Mouse (Mus musculus): ENCODE data around the gene Carhsp1. TPM values are rescaled to one million over a fixed set of nuclear protein-coding genes. Genes with fewer than 3 reads are reported as not detected.

Gene Carhsp1
- polyA plus RNA-seq, 1 experiment, result 110 TPM

DNA sequence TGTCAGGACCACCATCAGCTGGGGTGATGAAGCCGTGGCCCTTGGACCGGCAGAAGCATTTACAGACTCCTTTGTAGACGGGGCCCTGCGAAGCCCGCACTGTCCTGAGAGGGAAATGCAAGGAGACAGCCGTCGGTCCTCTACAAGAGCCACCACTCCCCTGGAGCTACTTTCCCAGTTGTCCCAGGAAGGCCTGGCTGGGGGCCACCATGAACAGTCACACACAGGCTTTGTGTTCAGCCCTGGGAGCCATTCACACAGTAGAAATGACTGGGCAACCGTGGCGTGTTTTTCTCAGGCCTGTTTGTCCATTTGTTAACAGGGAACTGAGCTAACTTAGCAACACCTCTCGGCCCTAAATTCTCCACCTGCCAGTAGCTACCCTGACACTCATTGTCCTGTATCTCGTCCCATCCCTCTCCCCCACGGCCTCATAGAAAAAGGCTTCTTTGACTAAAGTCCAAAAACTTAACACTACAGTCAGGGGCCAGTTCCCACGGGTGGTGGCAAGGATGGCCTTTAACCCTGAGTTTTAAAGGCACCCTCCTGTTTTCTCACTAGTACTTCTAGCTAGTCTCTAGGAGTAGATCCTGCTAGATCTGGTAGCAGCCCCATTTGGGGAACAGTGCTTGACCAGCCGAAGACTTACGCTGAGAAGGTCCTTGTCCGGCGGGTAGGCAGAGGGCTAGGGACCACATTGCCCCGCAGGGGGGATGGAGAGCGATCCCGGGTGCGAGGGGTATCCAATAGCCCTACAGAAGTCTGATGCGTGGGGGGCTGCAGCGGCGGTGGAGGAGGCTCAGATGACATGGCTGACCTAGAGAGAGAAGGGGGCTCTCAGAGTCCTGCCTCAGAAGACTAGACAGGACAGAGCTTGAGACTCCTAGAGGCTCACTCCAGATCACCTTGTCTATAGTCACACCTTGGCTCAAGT lies 8.1 kb downstream of the Carhsp1 start:
- Histone ChIP-seq H3K79me2 (ENCODE audit: control insufficient read depth, insufficient read depth) (peaks cover 54% of the 10 kb centered on the region), H3K27me3 (ENCODE audit: control insufficient read depth, insufficient read depth, insufficient read length) (no peaks in the 10 kb centered on the region), H3K4me2 (ENCODE audit: low read depth) (no peak overlapping the region), H3K4me3 (no peak overlapping the region), H3K36me3 (ENCODE audit: control insufficient read depth, insufficient read depth) (peaks cover 16% of the 10 kb centered on the region), H3ac (ENCODE audit: control insufficient read depth, insufficient read length) (no peak overlapping the region)
- TF ChIP-seq MYOG (IDR thresholded peaks at IDR 0.05; ENCODE audit: control insufficient read depth in 1 of 3, insufficient read depth in 1 of 3, insufficient read length in 2 of 3, low read depth in 2 of 3), result no peak
- TF ChIP-seq TCF12 (IDR thresholded peaks at IDR 0.05; ENCODE audit: insufficient read depth, poor library complexity, severe bottlenecking), result no peak
- TF ChIP-seq POLR2AphosphoS2 (IDR thresholded peaks at IDR 0.05; ENCODE audit: insufficient read length, low read depth), result no peak
- TF ChIP-seq E2F4 (IDR thresholded peaks at IDR 0.05; ENCODE audit: insufficient read depth), result no peak
- no peak for TF ChIP-seq TCF3 (IDR thresholded peaks at IDR 0.05; ENCODE audit: insufficient read length, low read depth)
- TF ChIP-seq MAX (IDR thresholded peaks at IDR 0.05; ENCODE audit: low read depth), result no peak
- no peak for TF ChIP-seq CEBPB (IDR thresholded peaks at IDR 0.05; ENCODE audit: insufficient read depth, poor library complexity, severe bottlenecking)
- no peak for TF ChIP-seq USF1 (IDR thresholded peaks at IDR 0.05; ENCODE audit: low read depth)
- no peak for TF ChIP-seq SRF (IDR thresholded peaks at IDR 0.05; ENCODE audit: control insufficient read depth, insufficient read length, low read depth)
- TF ChIP-seq REST (IDR thresholded peaks at IDR 0.05; ENCODE audit: insufficient read depth, insufficient read length), result no peak
- TF ChIP-seq MYOD1 (IDR thresholded peaks at IDR 0.05; ENCODE audit: control insufficient read depth in 1 of 3, insufficient read length in 2 of 3, low read depth in 2 of 3), result no peak
- TF ChIP-seq POLR2A (IDR thresholded peaks at IDR 0.05; ENCODE audit: insufficient read length, low read depth), result no peak

DNA sequence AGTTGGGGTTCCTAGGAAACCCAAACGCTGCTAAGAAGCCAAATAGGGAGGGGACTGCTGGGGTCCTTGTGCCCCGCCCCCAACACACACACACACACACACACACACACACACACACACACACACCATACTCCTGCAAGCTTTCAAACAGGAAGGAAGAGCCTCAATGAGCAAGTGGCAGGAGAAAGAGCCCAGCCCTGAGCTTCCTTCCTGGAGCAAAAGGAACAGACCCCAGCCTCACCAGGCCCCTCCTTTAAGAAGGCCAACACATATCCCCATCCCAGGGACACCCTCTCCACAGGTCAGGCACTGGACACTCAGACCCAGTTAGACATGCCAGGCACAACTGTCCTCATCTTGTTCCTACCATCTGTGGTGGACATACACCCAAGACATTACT lies 8.9 kb downstream of the Carhsp1 start:
- no peak overlapping the region for H3ac ChIP-seq (ENCODE audit: control insufficient read depth, insufficient read length)
- TF ChIP-seq USF1 (IDR thresholded peaks at IDR 0.05; ENCODE audit: low read depth) (no peak), SRF (IDR thresholded peaks at IDR 0.05; ENCODE audit: control insufficient read depth, insufficient read length, low read depth) (no peak), TCF12 (IDR thresholded peaks at IDR 0.05; ENCODE audit: insufficient read depth, poor library complexity, severe bottlenecking) (no peak), MAX (IDR thresholded peaks at IDR 0.05; ENCODE audit: low read depth) (no peak), E2F4 (IDR thresholded peaks at IDR 0.05; ENCODE audit: insufficient read depth) (no peak), REST (IDR thresholded peaks at IDR 0.05; ENCODE audit: insufficient read depth, insufficient read length) (no peak), CEBPB (IDR thresholded peaks at IDR 0.05; ENCODE audit: insufficient read depth, poor library complexity, severe bottlenecking) (no peak), POLR2AphosphoS2 (IDR thresholded peaks at IDR 0.05; ENCODE audit: insufficient read length, low read depth) (no peak), MYOG (IDR thresholded peaks at IDR 0.05; ENCODE audit: control insufficient read depth in 1 of 3, insufficient read depth in 1 of 3, insufficient read length in 2 of 3, low read depth in 2 of 3) (no peak), POLR2A (IDR thresholded peaks at IDR 0.05; ENCODE audit: insufficient read length, low read depth) (no peak), MYOD1 (IDR thresholded peaks at IDR 0.05; ENCODE audit: control insufficient read depth in 1 of 3, insufficient read length in 2 of 3, low read depth in 2 of 3) (no peak)
- H3K4me2 ChIP-seq (ENCODE audit: low read depth), result no peak overlapping the region
- H3K27me3 ChIP-seq (ENCODE audit: control insufficient read depth, insufficient read depth, insufficient read length), result no peaks in the 10 kb centered on the region
- peaks cover 23% of the 10 kb centered on the region for H3K36me3 ChIP-seq (ENCODE audit: control insufficient read depth, insufficient read depth)
- peaks cover 45% of the 10 kb centered on the region for H3K79me2 ChIP-seq (ENCODE audit: control insufficient read depth, insufficient read depth)
- no peak overlapping the region for H3K4me3 ChIP-seq

DNA sequence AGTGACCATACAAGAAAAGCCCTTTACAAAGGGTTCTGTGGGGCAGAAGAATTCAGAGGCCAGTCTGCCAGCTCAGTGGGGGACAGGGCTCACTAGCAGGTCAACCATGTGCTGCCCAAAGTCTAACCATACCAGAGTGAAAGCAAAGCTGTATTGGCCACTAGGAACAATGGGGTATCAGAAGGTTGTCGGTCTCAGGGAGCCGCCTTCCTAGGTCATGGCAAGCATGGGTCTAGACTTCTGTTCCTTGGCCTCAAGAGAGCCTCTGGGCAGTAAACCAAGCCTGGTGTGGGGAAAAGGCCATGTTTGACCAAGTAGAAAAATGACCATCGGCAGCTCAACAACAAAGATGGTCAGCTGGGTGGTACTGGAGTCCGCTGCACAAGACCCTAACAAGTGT lies 13.2 kb downstream of the Carhsp1 start:
- Histone ChIP-seq H3K36me3 (ENCODE audit: control insufficient read depth, insufficient read depth) (peaks cover 23% of the 10 kb centered on the region), H3K4me2 (ENCODE audit: low read depth) (no peak overlapping the region), H3K27me3 (ENCODE audit: control insufficient read depth, insufficient read depth, insufficient read length) (no peaks in the 10 kb centered on the region), H3K79me2 (ENCODE audit: control insufficient read depth, insufficient read depth) (peaks cover 3% of the 10 kb centered on the region), H3ac (ENCODE audit: control insufficient read depth, insufficient read length) (no peak overlapping the region), H3K4me3 (no peak overlapping the region)
- no peak for TF ChIP-seq SRF (IDR thresholded peaks at IDR 0.05; ENCODE audit: control insufficient read depth, insufficient read length, low read depth)
- peak; percentile 74 for TF ChIP-seq POLR2AphosphoS2 (IDR thresholded peaks at IDR 0.05; ENCODE audit: insufficient read length, low read depth)

DNA sequence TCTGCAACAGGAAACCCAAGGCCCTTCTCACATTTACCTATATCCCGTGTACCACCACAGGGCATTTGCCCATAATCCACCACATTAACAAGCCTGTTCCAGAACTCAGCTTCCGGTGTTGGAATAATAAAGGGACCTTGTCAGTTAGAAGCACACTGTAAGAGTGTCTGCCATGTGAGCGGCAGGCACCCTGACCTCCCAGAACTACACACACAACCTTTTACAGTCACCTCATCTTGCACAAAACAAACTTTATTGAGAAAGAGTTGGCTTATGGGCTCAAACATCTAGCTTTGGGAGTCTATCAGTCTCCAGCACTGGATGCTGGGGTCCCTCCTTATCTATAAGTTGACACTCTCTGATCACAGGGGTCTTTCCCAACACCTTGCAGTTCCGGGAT lies 13.6 kb downstream of the Carhsp1 start:
- Histone ChIP-seq H3K79me2 (ENCODE audit: control insufficient read depth, insufficient read depth) (no peaks in the 10 kb centered on the region), H3K36me3 (ENCODE audit: control insufficient read depth, insufficient read depth) (peaks cover 23% of the 10 kb centered on the region)

DNA sequence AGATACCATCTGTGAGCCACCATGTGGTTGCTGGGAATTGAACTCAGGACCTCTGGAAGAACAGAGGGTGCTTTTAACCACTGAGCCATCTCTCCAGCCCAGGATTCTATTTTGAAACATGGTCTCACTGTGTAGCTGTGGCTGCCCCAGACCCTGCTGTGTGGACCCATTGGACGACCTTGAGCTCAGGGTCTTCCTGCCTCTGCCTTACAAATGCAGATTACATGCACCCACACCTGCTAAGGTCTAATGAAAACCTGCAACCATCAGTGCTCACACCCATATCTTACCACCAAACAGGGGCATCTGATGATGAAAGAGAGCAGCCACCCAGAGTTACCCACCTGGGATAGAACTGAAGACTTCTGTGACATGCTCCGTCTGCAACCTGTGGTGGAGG lies 15.7 kb downstream of the Carhsp1 start:
- Histone ChIP-seq H3ac (ENCODE audit: control insufficient read depth, insufficient read length) (no peak overlapping the region), H3K36me3 (ENCODE audit: control insufficient read depth, insufficient read depth) (peaks cover 18% of the 10 kb centered on the region), H3K4me2 (ENCODE audit: low read depth) (no peak overlapping the region), H3K79me2 (ENCODE audit: control insufficient read depth, insufficient read depth) (no peaks in the 10 kb centered on the region), H3K4me3 (no peak overlapping the region), H3K27me3 (ENCODE audit: control insufficient read depth, insufficient read depth, insufficient read length) (no peaks in the 10 kb centered on the region)
- no peak for TF ChIP-seq MYOG (IDR thresholded peaks at IDR 0.05; ENCODE audit: control insufficient read depth in 1 of 3, insufficient read depth in 1 of 3, insufficient read length in 2 of 3, low read depth in 2 of 3)
- no peak for TF ChIP-seq E2F4 (IDR thresholded peaks at IDR 0.05; ENCODE audit: insufficient read depth)
- TF ChIP-seq USF1 (IDR thresholded peaks at IDR 0.05; ENCODE audit: low read depth), result no peak
- TF ChIP-seq MYOD1 (IDR thresholded peaks at IDR 0.05; ENCODE audit: control insufficient read depth in 1 of 3, insufficient read length in 2 of 3, low read depth in 2 of 3), result no peak
- TF ChIP-seq POLR2AphosphoS2 (IDR thresholded peaks at IDR 0.05; ENCODE audit: insufficient read length, low read depth), result no peak
- TF ChIP-seq MAX (IDR thresholded peaks at IDR 0.05; ENCODE audit: low read depth), result no peak
- no peak for TF ChIP-seq SRF (IDR thresholded peaks at IDR 0.05; ENCODE audit: control insufficient read depth, insufficient read length, low read depth)
- TF ChIP-seq TCF3 (IDR thresholded peaks at IDR 0.05; ENCODE audit: insufficient read length, low read depth), result no peak

More for the DNA sequence above, 13.6 kb downstream of the Carhsp1 start:
- Histone ChIP-seq H3K4me2 (ENCODE audit: low read depth) (no peak overlapping the region), H3K27me3 (ENCODE audit: control insufficient read depth, insufficient read depth, insufficient read length) (no peaks in the 10 kb centered on the region), H3ac (ENCODE audit: control insufficient read depth, insufficient read length) (no peak overlapping the region), H3K4me3 (no peak overlapping the region)
- TF ChIP-seq MYOD1 (IDR thresholded peaks at IDR 0.05; ENCODE audit: control insufficient read depth in 1 of 3, insufficient read length in 2 of 3, low read depth in 2 of 3), result no peak
- peak; percentile 53 for TF ChIP-seq POLR2AphosphoS2 (IDR thresholded peaks at IDR 0.05; ENCODE audit: insufficient read length, low read depth)
- no peak for TF ChIP-seq TCF12 (IDR thresholded peaks at IDR 0.05; ENCODE audit: insufficient read depth, poor library complexity, severe bottlenecking)
